Mouse (Mus musculus) left cerebral cortex, adult 8-10 months (tissue): ENCODE measurements around the gene Cyp17a1. TPM values are rescaled to one million over a fixed set of nuclear protein-coding genes. Genes with fewer than 3 reads are reported as not detected.

Experiments used
- DNase-seq, 2 experiments: peaks; one replicate each; pipeline ENCODE4 v3.0.0; 2022; ENCODE audit warnings: low spot score in 2 of 2
- total RNA-seq, 4 experiments: library from RNA; stranded (reverse); gene quantifications; 2 replicates each; pipeline ENCODE4 v1.2.4; 2022

Gene Cyp17a1
- total RNA-seq, 4 experiments from 2014 or later: not detected

DNA sequence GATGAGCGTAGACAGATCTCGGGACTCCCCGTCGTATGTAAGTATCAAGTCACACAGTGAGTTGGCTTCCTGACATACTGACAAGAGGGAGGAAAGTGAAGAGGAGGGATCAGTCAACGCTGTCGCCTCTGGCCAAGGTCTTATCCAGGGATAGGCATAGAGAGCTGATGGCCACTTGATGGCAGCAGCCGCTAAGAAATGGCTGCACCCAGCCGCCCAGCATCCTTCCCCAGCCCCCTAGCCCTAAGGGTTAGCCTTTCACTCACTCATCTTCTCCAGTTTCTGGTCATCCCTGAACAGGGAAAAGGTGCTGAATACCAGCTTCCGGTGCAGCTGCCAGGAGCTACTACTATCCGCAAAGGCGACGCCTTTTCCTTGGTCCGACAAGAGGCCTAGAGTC lies 2.3 kb downstream of the Cyp17a1 start:
- peak in 1 of 2 experiments; percentile 51 for DNase-seq

- DNase-seq: no peak
Observed at GRCm38 (mm10) chr19:46669802-46670201, 3.2 kb downstream of the Cyp17a1 start.

DNA sequence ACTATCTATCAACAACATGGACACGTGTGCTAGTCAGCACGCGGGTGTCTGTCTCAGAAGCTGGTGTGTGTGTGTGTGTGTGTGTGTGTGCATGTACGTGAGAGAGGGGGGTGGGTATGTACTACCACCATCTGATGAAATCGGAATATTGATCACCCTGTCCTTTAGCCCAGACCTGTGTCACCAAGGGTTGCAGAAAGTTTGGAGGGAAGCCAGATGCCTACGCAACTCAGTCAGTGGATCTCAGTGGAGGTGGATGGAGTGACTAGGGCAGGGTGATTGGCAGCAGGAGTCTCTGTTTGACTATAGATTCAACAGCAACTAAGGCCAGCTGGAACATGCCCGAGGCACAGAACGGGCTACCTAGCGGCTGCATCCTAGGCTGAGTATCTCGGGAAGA lies 4.7 kb downstream of the Cyp17a1 start:
- DNase-seq: no peak

DNA sequence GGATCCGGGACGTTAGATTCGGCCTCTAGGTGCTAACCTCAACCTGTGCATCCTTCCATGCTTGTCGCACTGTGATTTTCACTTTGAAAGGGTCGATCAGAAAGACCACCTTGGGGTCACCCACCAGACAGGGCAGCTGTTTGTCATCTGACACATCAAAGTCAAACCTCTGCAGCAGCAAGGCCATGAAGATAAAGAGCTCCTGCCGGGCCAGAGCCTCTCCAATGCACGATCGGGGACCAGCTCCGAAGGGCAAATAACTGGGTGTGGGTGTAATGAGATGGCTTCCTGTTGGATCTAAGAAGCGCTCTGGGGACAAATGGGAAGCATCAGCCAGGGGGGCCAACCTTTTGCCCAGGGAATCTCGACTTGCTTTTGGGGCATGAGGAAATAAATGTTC lies 5.7 kb downstream of the Cyp17a1 start:
- DNase-seq: no peak

DNA sequence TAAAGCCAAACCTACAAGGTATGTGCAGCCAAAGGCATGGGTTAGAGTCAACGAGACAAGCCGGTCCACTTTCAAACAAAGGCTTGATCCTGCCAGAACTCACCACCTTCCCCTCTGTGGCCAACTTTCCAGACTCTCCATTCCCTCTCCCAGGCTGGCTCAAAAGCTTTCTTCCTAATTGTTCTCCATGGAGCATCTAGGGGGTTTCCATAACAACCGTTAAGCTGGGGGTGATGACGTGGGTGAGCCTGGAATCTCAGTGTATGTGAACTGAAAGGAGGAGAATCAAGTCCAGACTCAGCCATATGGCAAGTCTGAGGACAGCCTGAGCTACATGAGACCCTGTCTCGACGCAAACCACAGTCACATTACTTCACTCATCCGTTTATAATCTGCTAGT lies 7.5 kb downstream of the Cyp17a1 start:
- DNase-seq: peak in 1 of 2 experiments; percentile 40

DNA sequence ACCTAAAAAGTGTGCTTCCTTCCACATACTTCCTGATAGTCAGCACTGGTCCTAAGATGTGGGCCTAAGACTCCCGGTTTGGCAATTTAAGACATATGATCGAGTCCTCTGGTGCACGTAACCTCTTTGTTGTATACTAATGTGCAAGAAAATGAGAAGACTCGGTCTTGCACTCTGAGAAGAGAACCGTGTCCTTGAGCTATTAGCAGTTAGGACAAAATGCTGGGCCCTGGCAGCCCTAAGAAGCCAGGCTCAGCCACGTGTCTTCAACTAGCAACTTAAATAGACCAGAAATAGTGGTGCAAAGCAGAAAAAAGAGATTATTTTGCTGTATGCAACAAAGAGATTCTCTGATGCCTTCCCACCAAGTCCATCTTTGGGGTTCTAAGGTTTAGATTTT lies 10.2 kb downstream of the Cyp17a1 start:
- DNase-seq: no peak

DNA sequence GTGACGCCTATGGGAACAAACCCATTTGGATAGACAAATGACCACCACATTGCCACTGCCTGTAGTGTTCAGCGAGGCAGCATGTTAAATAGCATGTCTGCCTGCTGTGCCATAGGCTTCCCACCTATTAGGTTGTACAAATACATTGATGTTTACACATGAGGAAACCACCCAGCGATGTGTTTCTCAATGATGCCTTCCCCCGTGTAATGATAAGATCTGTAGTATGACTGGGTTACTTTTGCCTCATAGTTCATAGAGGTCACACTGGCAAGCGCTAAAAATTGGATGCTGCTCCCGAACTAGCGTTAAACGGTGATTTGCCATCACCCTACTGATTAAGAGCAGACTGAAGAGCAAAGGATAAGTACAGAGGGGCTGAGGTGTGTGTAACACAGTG lies 10.8 kb downstream of the Cyp17a1 start:
- DNase-seq: no peak

DNA sequence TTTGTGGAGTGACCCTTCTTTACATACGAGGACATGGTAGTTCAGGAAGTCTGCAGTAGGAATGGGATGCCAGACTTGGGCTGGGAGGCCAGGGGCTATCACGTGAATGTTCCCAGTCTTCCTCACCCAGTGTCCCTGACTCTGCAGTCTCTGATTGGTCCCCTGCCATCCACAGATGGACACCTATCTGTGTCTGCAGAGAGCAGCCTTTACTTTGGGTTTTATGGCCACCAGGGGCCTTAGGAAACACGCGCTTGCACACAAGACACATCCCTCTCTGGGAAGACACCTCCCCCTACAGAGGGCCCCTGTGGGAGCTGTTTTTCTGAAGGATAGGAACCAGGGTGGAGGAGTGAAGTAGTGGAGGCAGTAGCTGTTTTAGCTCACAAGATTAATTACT lies 11.5 kb downstream of the Cyp17a1 start:
- no peak for DNase-seq

DNA sequence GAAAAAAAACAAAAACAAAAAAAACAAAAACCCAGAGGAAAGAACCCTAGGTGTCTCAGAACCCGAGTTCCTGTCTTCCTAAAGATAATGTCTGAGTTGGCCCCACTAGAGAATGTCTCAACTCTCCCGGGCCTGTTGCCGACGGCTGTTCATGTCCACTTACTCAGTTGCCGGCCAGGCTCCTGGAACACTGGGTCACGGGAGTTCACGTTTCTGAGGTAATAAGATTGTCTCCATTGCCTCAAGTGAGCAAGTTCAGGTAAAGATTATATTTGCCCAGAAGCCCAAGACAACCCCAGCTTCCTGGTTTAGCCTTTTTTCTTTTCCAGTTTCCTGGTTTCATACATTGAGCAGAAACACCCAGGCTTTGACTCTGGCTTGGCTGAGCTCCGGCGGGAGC lies 14.1 kb downstream of the Cyp17a1 start:
- no peak for DNase-seq

DNA sequence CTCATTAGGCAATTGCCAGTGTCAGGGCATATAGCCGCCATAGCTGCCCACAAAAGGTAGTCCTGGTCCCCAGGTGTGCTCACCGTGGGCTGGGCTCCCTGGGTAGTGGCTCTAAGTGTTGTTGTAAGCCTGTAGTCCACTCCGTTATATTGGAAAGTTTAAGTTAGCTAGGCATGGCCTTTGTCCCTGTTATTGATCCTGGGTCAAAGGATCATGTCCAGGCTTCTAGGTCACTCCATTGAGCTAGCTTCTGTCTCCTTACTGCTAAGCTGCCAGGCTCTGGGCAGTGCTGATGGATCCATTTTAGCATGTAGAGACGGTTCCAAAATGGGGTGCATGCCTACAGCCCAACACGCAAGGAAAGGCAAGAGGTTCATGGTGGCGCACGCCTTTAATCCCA lies 14.6 kb downstream of the Cyp17a1 start:
- DNase-seq: no peak

DNA sequence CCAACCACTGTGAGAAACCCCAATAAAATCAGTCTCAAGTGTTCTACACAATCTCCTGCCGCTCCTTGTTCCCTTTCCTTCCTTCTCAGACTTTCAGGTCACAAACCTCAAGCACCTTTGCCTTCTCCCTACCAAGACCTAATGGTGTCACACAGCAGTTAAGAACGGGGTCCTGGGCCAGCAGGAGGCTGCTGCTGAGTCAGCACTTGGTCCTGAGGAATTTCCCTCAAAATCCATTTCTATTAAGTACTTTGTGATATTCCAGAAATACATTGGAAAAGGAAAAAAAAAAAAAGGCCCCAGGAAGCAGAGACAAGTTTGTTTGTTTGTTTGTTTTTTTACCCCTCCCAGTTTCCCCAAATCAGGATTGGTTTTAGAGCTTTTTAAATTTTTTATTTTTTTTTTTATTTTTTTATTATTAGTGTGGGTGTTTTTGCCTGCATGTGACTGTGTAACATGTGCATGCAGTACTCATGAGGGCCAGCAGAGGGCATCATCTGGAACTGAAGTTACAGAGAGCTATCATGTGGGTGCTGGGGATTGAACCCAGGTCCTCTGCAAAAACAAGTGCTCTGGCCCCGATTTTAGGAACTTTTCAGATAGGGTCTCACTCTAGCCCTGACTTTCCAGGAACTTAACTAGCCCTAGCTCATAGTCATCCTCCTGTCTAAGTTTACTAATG lies 15.5 kb downstream of the Cyp17a1 start:
- no peak for DNase-seq

DNA sequence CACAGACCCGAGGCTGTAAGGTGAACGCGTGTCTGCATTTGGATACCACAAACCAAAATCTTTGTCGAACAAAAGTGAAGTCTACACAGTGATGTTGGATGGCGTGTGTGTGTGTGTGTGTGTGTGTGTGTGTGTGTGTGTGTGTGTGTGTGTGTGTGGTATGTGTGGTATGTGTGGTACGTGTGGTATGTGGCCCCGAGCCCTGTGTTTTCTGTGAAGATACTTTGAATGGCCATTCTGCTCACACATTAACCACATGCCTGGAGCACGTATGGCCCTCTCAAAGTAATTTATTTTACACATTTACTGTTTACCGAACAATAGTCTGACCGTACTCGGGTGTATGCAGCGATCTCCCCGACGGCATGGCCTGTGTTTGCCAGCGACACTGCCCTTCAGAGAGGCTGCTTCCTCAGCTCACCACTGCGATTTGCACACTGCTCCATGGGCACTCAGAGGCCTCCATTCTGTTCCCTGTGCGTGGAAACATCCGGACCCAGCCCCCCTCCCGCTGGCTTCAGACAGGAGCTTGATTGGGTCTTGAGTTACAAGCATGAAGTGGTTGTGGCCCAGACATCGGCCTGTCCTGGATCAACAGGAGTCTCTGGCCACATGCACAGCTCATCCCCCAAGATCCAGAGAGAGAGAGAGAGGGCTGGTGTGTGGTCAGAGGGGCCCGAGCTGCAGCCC lies 16.7 kb downstream of the Cyp17a1 start:
- DNase-seq: no peak

- no peak for DNase-seq
Observed at GRCm38 (mm10) chr19:46655626-46656025, 17.3 kb downstream of the Cyp17a1 start.

GRCm38 (mm10) chr19:46653616-46654235 lies 19.2 kb downstream of the Cyp17a1 start:
- no peak for DNase-seq

GRCm38 (mm10) chr19:46653188-46653587 lies 19.8 kb downstream of the Cyp17a1 start:
- no peak for DNase-seq

GRCm38 (mm10) chr19:46648565-46648964 lies 24.4 kb downstream of the Cyp17a1 start:
- no peak for DNase-seq

DNA sequence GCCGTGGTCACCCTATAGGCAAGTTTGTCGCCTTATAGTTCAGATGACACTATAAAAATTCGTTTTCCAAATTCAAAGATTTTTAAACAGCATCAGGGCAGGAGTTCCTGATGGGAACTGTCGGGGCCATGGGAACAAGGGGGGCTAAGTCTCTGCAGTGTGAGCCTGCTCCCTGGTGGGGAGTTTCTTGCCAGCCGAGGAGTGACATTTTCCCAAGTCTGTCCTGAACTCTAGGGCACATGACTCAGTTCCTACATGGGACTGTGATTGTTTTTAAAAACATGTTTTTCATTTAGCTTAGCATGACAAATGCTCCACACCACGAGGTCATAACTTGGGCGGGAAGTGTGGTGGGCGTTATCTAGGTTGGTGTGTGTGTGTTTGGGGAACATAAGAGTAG lies 25.1 kb downstream of the Cyp17a1 start:
- no peak for DNase-seq

- no peak for DNase-seq
Observed at GRCm38 (mm10) chr19:46647254-46647653, 25.7 kb downstream of the Cyp17a1 start.

GRCm38 (mm10) chr19:46646041-46646481 lies 26.9 kb downstream of the Cyp17a1 start:
- no peak for DNase-seq

GRCm38 (mm10) chr19:46644793-46645602 lies 28.0 kb downstream of the Cyp17a1 start:
- DNase-seq: no peak

- no peak for DNase-seq
Observed at GRCm38 (mm10) chr19:46644343-46644792, 28.6 kb downstream of the Cyp17a1 start.

DNA sequence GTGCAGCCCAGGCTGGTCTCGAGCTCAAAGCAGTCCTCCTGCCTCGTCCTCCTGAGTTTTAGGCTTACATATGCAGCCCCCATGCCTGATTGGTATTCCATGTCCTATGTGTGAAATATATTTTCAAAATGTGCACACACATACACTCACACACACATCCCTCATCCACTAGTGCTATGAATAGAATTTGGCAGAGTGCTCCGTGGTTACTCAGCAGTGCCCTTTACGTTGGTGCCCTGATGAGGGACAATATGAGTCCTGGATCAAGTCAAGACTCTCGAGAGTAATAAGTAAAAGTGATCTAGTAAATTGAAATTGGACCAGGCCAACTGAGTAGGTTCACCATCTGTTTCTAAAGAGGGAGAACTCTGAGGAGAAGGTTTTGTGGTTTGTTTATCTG lies 29.7 kb downstream of the Cyp17a1 start:
- no peak for DNase-seq
